Mouse (Mus musculus): Measurements from ENCODE around the gene Btn2a2.

GRCm38 (mm10) chr13:23435241-23435640, 53.4 kb downstream of the Btn2a2 start:
- TF ChIP-seq CTCF (IDR thresholded peaks at IDR 0.05; ENCODE audit: extremely low read depth, insufficient read depth, insufficient read length, insufficient replicate concordance) (no peak), POLR2A (IDR thresholded peaks at IDR 0.05; ENCODE audit: low read depth, low read length) (no peak)

All from spleen, adult 2 months (tissue).